ENCODE assay signal across 12 mouse cellular contexts in genomic region chr9:74866596-74867313, GRCm38 (mm10). TPM values are rescaled to one million over a fixed set of nuclear protein-coding genes. Genes with fewer than 3 reads are reported as not detected.
DNase-seq lines count a peak whose midpoint lies in the region; ATAC-seq and TF ChIP-seq lines count a peak whose summit lies in the region.
"Had no signal": no experiment of that assay in that cellular context is flagged by ENCODE, and none has a peak within 500 bp of the region (broad histone marks: within the 10 kb centered on the region; RNA-seq: fewer than 3 reads in every experiment).

No protein-coding gene starts in this region.

- peak; percentile 67 for TF ChIP-seq CTCF in liver, adult 2 months (IDR thresholded peaks at IDR 0.05; ENCODE audit: low read depth, low read length)

- H3K4me2 ChIP-seq in forebrain, embryonic 12.5 days, result peak overlapping the region; percentile 15
- H3K4me2 ChIP-seq in forebrain, embryonic 14.5 days (ENCODE audit: low read length), result no peak overlapping the region
- H3K4me2 ChIP-seq in intestine, embryonic 14.5 days (ENCODE audit: low read length), result peak overlapping the region; percentile 22; the same call in 1 of the 2 replicates
- peak overlapping the region; percentile 90 for H3K4me2 ChIP-seq in neural tube, embryonic 13.5 days

- H3K9me3 ChIP-seq in forebrain, embryonic 12.5 days, result no peaks in the 10 kb centered on the region
- no peaks in the 10 kb centered on the region for H3K9me3 ChIP-seq in forebrain, embryonic 14.5 days (replicated peaks; ENCODE audit: control insufficient read depth, low read length)
- no peaks in the 10 kb centered on the region for H3K9me3 ChIP-seq in intestine, embryonic 14.5 days (ENCODE audit: control insufficient read depth, low read length)
- no peaks in the 10 kb centered on the region for H3K9me3 ChIP-seq in neural tube, embryonic 13.5 days

- no peak for ATAC-seq in forebrain, embryonic 12.5 days (ENCODE audit: low FRiP score)
- no peak for ATAC-seq in forebrain, embryonic 14.5 days
- peak; percentile 70 for ATAC-seq in intestine, embryonic 14.5 days (replicated peaks; ENCODE audit: low FRiP score, low TSS enrichment, low read depth)
- no peak for ATAC-seq in neural tube, embryonic 13.5 days (ENCODE audit: low read depth)

- DNase-seq in forebrain, embryonic 14.5 days (ENCODE audit: low spot score), result no peak
- DNase-seq in intestine, embryonic 14.5 days (ENCODE audit: low spot score), result peak; percentile 73
- DNase-seq in liver, adult 2 months (ENCODE audit: extremely low read depth, low read depth, low spot score), result peak; percentile 99
- DNase-seq in layer of hippocampus, adult 9-11 months, result no peak
- DNase-seq in left cerebral cortex, adult 8-10 months (ENCODE audit: low spot score in 2 of 2), result no peak
- DNase-seq in gastrocnemius, postnatal 4 days (ENCODE audit: low spot score in 2 of 2), result no peak
- DNase-seq: right cerebral cortex, postnatal 4 days had no signal

- H3K79me2 ChIP-seq in liver, adult 2 months (ENCODE audit: control insufficient read depth, insufficient read depth, low read length), result peaks cover 31% of the 10 kb centered on the region

- 5% methylated on average over 27 of the region's 27 CpGs for WGBS in forebrain, embryonic 12.5 days
- WGBS in forebrain, embryonic 14.5 days, result 4% methylated on average over 27 of the region's 27 CpGs
- WGBS in intestine, embryonic 14.5 days, result 7% methylated on average over 27 of the region's 27 CpGs
- WGBS in liver, adult 2 months, result 5% methylated on average over 27 of the region's 27 CpGs
- WGBS in neural tube, embryonic 13.5 days, result 8% methylated on average over 27 of the region's 27 CpGs

- peaks cover 89% of the 10 kb centered on the region for H3K27me3 ChIP-seq in forebrain, embryonic 12.5 days
- peaks cover 86% of the 10 kb centered on the region for H3K27me3 ChIP-seq in forebrain, embryonic 14.5 days (replicated peaks; ENCODE audit: control insufficient read depth, insufficient read depth, low read length)
- peaks cover 82% of the 10 kb centered on the region for H3K27me3 ChIP-seq in intestine, embryonic 14.5 days (replicated peaks; ENCODE audit: control insufficient read depth, insufficient read depth, low read length)
- no peaks in the 10 kb centered on the region for H3K27me3 ChIP-seq in liver, adult 2 months (ENCODE audit: control insufficient read depth, insufficient read depth, low read length)
- peaks cover 97% of the 10 kb centered on the region for H3K27me3 ChIP-seq in neural tube, embryonic 13.5 days

- H3K4me3 ChIP-seq in forebrain, embryonic 12.5 days (replicated peaks), result peak overlapping the region; percentile 13; the same call in 1 of the 2 replicates
- H3K4me3 ChIP-seq in forebrain, embryonic 14.5 days (ENCODE audit: low read depth, low read length), result no peak overlapping the region
- H3K4me3 ChIP-seq in intestine, embryonic 14.5 days (ENCODE audit: low read depth, low read length), result no peak overlapping the region
- H3K4me3 ChIP-seq in liver, adult 2 months (ENCODE audit: insufficient read depth, low read depth, low read length), result peak overlapping the region; percentile 94
- peak overlapping the region; percentile 52 for H3K4me3 ChIP-seq in neural tube, embryonic 13.5 days
- H3K4me3 ChIP-seq: erythroblast, embryonic 14.5 days had no signal

- H3K4me1 ChIP-seq in forebrain, embryonic 12.5 days, result peaks cover 44% of the 10 kb centered on the region
- peaks cover 9% of the 10 kb centered on the region for H3K4me1 ChIP-seq in forebrain, embryonic 14.5 days (ENCODE audit: control insufficient read depth, insufficient read depth, low read length)
- H3K4me1 ChIP-seq in intestine, embryonic 14.5 days (replicated peaks; ENCODE audit: control insufficient read depth, insufficient read depth, low read length), result peaks cover 6% of the 10 kb centered on the region; the same call in 1 of the 2 replicates
- H3K4me1 ChIP-seq in liver, adult 2 months (ENCODE audit: control insufficient read depth, insufficient read depth, low read length), result peaks cover 8% of the 10 kb centered on the region
- H3K4me1 ChIP-seq in neural tube, embryonic 13.5 days (replicated peaks), result peaks cover 50% of the 10 kb centered on the region

- H3K36me3 ChIP-seq in forebrain, embryonic 12.5 days (replicated peaks), result no peaks in the 10 kb centered on the region
- H3K36me3 ChIP-seq in forebrain, embryonic 14.5 days (ENCODE audit: control insufficient read depth, insufficient read depth, low read length), result no peaks in the 10 kb centered on the region
- H3K36me3 ChIP-seq in intestine, embryonic 14.5 days (ENCODE audit: control insufficient read depth, insufficient read depth, low read length), result no peaks in the 10 kb centered on the region
- H3K36me3 ChIP-seq in liver, adult 2 months (ENCODE audit: control insufficient read depth, insufficient read depth, low read length), result peaks cover 27% of the 10 kb centered on the region
- no peaks in the 10 kb centered on the region for H3K36me3 ChIP-seq in neural tube, embryonic 13.5 days

- H3K9ac ChIP-seq in forebrain, embryonic 12.5 days, result peak overlapping the region; percentile 21; the same call in 1 of the 2 replicates
- no peak overlapping the region for H3K9ac ChIP-seq in forebrain, embryonic 14.5 days (ENCODE audit: low read length)
- no peak overlapping the region for H3K9ac ChIP-seq in intestine, embryonic 14.5 days (ENCODE audit: low read length)
- peak overlapping the region; percentile 89 for H3K9ac ChIP-seq in liver, adult 2 months (ENCODE audit: low read depth, low read length)
- H3K9ac ChIP-seq in neural tube, embryonic 13.5 days, result peak overlapping the region; percentile 60

- 0 out of 2 replicates have a peak overlapping the region, but pooled peaks have one; percentile 31 for H3K27ac ChIP-seq in forebrain, embryonic 12.5 days
- no peak overlapping the region; the same call in 1 of the 2 replicates for H3K27ac ChIP-seq in forebrain, embryonic 14.5 days (ENCODE audit: low read depth, low read length)
- no peak overlapping the region for H3K27ac ChIP-seq in intestine, embryonic 14.5 days (ENCODE audit: low read depth)
- peak overlapping the region; percentile 97 for H3K27ac ChIP-seq in liver, adult 2 months (replicated peaks; ENCODE audit: insufficient read depth, low read depth, low read length)
- H3K27ac ChIP-seq in neural tube, embryonic 13.5 days (replicated peaks), result peak overlapping the region; percentile 64

- 0 out of 2 replicates have a peak, but pooled peaks have one; percentile 15 for TF ChIP-seq POLR2A in liver, adult 2 months (IDR thresholded peaks at IDR 0.05; ENCODE audit: extremely low read depth, insufficient read depth, low read length)

RNA-seq across cellular contexts. Expression of gene Onecut1, which starts 5.0 kb away (rescaled TPM):
- polyA plus RNA-seq in forebrain, embryonic 12.5 days (2016; fragmentation: Nextera tagmentation; extraction: Ambion mirVana), result 2.7 TPM in 2 replicates
- 0.55 and 1.1 TPM in 2 replicates for polyA plus RNA-seq in forebrain, embryonic 14.5 days (2014; fragmentation: Nextera tagmentation; extraction: Ambion mirVana)
- polyA plus RNA-seq in intestine, embryonic 14.5 days (2014; fragmentation: Nextera tagmentation; extraction: Ambion mirVana), result 0.47 and 2.0 TPM in 2 replicates
- total RNA-seq in liver, adult 2 months (2014; rRNA removed), result 1.9 and 2.5 TPM in 2 replicates
- 11.1 and 32.1 TPM in 2 replicates for polyA plus RNA-seq in liver, adult 2 months (2012; rRNA removed)
- polyA plus RNA-seq in neural tube, embryonic 13.5 days (2015; fragmentation: Nextera tagmentation; extraction: Ambion mirVana), result 6.6 and 7.8 TPM in 2 replicates
- total RNA-seq in left cerebral cortex, adult 8-10 months (2022), result under 1 TPM; 0.08 to 0.21 (median 0.18) TPM
- total RNA-seq in gastrocnemius, postnatal 4 days (2021), result not detected
- total RNA-seq: hematopoietic stem cell, adult 5-6 weeks; megakaryocyte, adult 5-6 weeks had no signal
- polyA plus RNA-seq: erythroblast, embryonic 14.5 days had no signal

Comparison
In these comparisons a context has a peak if more than half of its experiments do, and no peak if none do; other contexts are left out.
1. H3K27ac ChIP-seq: peak in forebrain, embryonic 12.5 days (single experiment), liver, adult 2 months (single experiment) and neural tube, embryonic 13.5 days (single experiment); none in forebrain, embryonic 14.5 days (single experiment) and intestine, embryonic 14.5 days (single experiment).
2. H3K4me3 ChIP-seq: peak in forebrain, embryonic 12.5 days (single experiment), liver, adult 2 months (single experiment) and neural tube, embryonic 13.5 days (single experiment); none in forebrain, embryonic 14.5 days (single experiment) and intestine, embryonic 14.5 days (single experiment).
3. H3K9ac ChIP-seq: peak in forebrain, embryonic 12.5 days (single experiment), liver, adult 2 months (single experiment) and neural tube, embryonic 13.5 days (single experiment); none in forebrain, embryonic 14.5 days (single experiment) and intestine, embryonic 14.5 days (single experiment).
4. DNase-seq: peak in intestine, embryonic 14.5 days (single experiment) and liver, adult 2 months (single experiment); none in forebrain, embryonic 14.5 days (single experiment), layer of hippocampus, adult 9-11 months (single experiment), left cerebral cortex, adult 8-10 months (0 of 2) and gastrocnemius, postnatal 4 days (0 of 2).